Mouse (Mus musculus) liver, embryonic 14.5 days (tissue): ENCODE data around the gene Olfr690. TPM values are rescaled to one million over a fixed set of nuclear protein-coding genes. Genes with fewer than 3 reads are reported as not detected.
"Not testable (repeated sequence)": the region's sequence is repeated elsewhere in the genome, so short reads cannot be mapped to it uniquely, and the experiment has no call there.

Experiments
- ATAC-seq: fragments of 200-750 bp; cut with Nextera tagmentation; 2 replicates; pipeline ENCODE4 v1.8.0; 2017; ENCODE audit warnings: moderate number of reproducible peaks, mild to moderate bottlenecking, moderate library complexity; ENCODE audit not compliant: insufficient read depth
- DNase-seq, 3 experiments: peaks; one replicate each; pipeline ENCODE4 v3.0.0-alpha.2; 2012 to 2013; ENCODE audit warnings: low read depth in 3 of 3, low spot score in 3 of 3
- H3K27ac ChIP-seq: fragments of 300-500 bp; sonication (generic); 2 replicates; pipeline ENCODE4 v1.5.1; 2014; ENCODE audit warnings: moderate library complexity, mild to moderate bottlenecking, control low read depth, inconsistent platforms
- H3K27me3 ChIP-seq: fragments of 300-500 bp; sonication (generic); 2 replicates; pipeline ENCODE4 v1.6.1; 2014; ENCODE audit warnings: mild to moderate bottlenecking, low read length, moderate library complexity; ENCODE audit not compliant: control insufficient read depth, insufficient read depth
- H3K36me3 ChIP-seq: fragments of 300-500 bp; sonication (generic); replicated peaks from 2 replicates; pipeline ENCODE4 v1.6.1; 2014; ENCODE audit warnings: low read depth; ENCODE audit not compliant: control insufficient read depth, insufficient read depth
- H3K4me1 ChIP-seq, 2 experiments: fragments of 200-500 bp in 1 of 2; fragments of 300-500 bp in 1 of 2; sonication (generic) in 1 of 2; replicated peaks; 2 replicates each; pipeline ENCODE4 v1.6.1; 2012 to 2014; ENCODE audit warnings: antibody characterized with exemption in 1 of 2, inconsistent platforms in 1 of 2, low read length in 1 of 2; ENCODE audit not compliant: control insufficient read depth in 2 of 2, insufficient read depth in 2 of 2
- H3K4me2 ChIP-seq: fragments of 300-500 bp; sonication (generic); 2 replicates; pipeline ENCODE4 v1.6.1; 2014; ENCODE audit warnings: low read depth, mild to moderate bottlenecking, control low read depth, moderate library complexity
- H3K4me3 ChIP-seq, 2 experiments: fragments of 200-500 bp in 1 of 2; fragments of 300-500 bp in 1 of 2; sonication (generic) in 1 of 2; 2 replicates each; pipeline ENCODE4 v1.5.1; 2012 to 2014; ENCODE audit warnings: low read depth in 2 of 2, low read length in 2 of 2, mild to moderate bottlenecking in 2 of 2, control low read depth in 1 of 2, inconsistent platforms in 1 of 2, moderate library complexity in 1 of 2; ENCODE audit not compliant: insufficient read depth in 1 of 2
- H3K9ac ChIP-seq: fragments of 300-500 bp; sonication (generic); replicated peaks from 2 replicates; pipeline ENCODE4 v1.6.1; 2014; ENCODE audit warnings: mild to moderate bottlenecking, control low read depth, moderate library complexity
- H3K9me3 ChIP-seq: fragments of 300-500 bp; sonication (generic); 2 replicates; pipeline ENCODE4 v1.6.1; 2016; ENCODE audit warnings: low read length, mixed read lengths; ENCODE audit not compliant: control insufficient read depth
- CTCF ChIP-seq: IDR thresholded peaks from 2 replicates; pipeline ENCODE4 v1.5.1; 2016; ENCODE audit warnings: antibody characterized with exemption, low read depth, control low read depth
- EP300 ChIP-seq: IDR thresholded peaks from 2 replicates; pipeline ENCODE4 v1.6.1; 2016; ENCODE audit warnings: antibody characterized with exemption, low read depth
- WGBS: fragments of 180-500 bp; shearing (Covaris S2); extraction: QIAGEN DNeasy Blood & Tissue Kit; methylation state at CpG from one replicate; pipeline ENCODE4 v1.1.7; 2014; ENCODE audit not compliant: insufficient replicate concordance; 5-methylcytosine and 5-hydroxymethylcytosine counted together
- polyA plus RNA-seq, 2 experiments: library from polyadenylated mRNA; depleted of rRNA in 1 of 2; stranded (reverse) in 1 of 2; unstranded in 1 of 2; fragments of >200 nt; fragmentation: Nextera tagmentation in 1 of 2; extraction: Ambion mirVana in 1 of 2; gene quantifications; 2 replicates each; pipeline versions ENCODE4 v1.2.1 to v1.2.3; 2012 to 2014

The Olfr690 gene
- polyA plus RNA-seq, 2 experiments = not detected

DNA sequence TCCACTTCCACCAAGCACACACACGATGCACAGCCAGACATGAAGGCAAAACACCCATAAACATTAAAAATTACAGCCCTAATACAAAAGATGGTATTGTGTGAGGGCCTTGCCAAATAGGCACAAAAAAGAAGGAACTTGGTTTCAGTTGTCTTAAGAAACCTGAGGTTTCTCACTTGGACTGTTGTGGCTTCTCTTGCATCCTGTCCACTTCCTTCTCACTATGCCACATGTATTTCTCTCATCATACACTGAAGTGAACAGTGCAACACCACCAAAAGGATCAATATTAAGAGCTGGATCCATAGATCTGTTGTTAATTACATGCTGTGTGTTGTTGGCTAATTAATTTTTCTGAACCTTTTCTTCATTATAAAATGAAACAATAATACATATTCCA is 39.0 kb upstream of the Olfr690 start:
- WGBS = 42% methylated on average over 1 of the region's 1 CpGs
- TF ChIP-seq CTCF (no peak), EP300 (no peak)

DNA sequence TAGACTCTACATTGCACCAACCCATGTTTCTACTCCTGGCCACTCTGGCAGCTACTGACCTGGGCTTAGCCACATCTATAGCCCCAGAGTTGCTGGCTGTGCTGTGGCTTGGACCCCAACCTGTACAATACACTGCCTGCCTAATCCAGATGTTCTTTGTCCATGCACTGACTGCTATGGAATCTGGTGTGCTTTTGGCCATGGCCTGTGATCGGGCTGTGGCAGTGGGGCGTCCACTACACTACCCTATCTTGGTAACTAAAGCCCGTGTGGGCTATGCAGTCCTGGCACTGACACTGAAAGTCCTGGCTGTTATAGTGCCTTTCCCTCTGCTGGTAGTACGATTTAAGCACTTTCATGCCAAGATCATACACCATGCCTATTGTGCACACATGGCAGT is 34.6 kb upstream of the Olfr690 start:
- no peak for ATAC-seq
- DNase-seq = no peak
- H3K4me2 ChIP-seq = no peak overlapping the region
- peaks cover 0 to 2% of the 10 kb centered on the region in 2 experiments; a peak in 2 of 4 replicates for H3K4me1 ChIP-seq
- no peaks in the 10 kb centered on the region for H3K27me3 ChIP-seq
- 80% methylated on average over 4 of the region's 4 CpGs for WGBS
- no peak for TF ChIP-seq CTCF
- TF ChIP-seq EP300 = no peak
- H3K4me3 ChIP-seq = no peak overlapping the region
- no peak overlapping the region for H3K27ac ChIP-seq
- H3K36me3 ChIP-seq = no peaks in the 10 kb centered on the region
- H3K9me3 ChIP-seq = no peaks in the 10 kb centered on the region
- no peak overlapping the region for H3K9ac ChIP-seq

More for the DNA sequence above, 39.0 kb upstream of the Olfr690 start:
- ATAC-seq (no peak), DNase-seq (no peak)
- no peaks in the 10 kb centered on the region for H3K27me3 ChIP-seq
- no peaks in the 10 kb centered on the region for H3K9me3 ChIP-seq
- H3K9ac ChIP-seq = no peak overlapping the region
- no peak overlapping the region for H3K4me3 ChIP-seq
- no peak overlapping the region for H3K4me2 ChIP-seq
- H3K4me1 ChIP-seq = peaks cover 0 to 2% of the 10 kb centered on the region in 2 experiments; a peak in 2 of 4 replicates
- no peak overlapping the region for H3K27ac ChIP-seq
- H3K36me3 ChIP-seq = no peaks in the 10 kb centered on the region

DNA sequence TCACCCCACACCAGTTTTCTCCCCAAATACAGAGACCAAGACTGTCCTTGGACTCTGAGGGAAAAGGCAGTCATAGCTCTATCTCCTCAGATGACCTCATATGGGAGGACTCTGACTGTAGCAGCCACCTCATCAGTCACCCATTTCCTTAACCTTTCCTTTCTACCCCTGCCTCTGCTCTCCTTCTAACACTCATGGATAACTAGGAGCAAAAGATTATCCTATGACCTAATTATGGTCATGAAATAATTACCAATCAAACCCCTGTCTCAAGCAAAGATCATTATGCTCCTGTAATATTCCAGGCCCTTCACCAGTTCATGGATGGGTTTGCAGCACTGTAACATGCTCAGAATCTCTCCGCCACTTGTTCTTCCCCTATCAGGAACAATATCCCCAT is 34.0 kb upstream of the Olfr690 start, which contains the start of gene Olfr692:
Olfr692 (plus strand) TSS at position 301 of the 400 bp plus-strand sequence.
- H3K9me3 ChIP-seq = no peaks in the 10 kb centered on the region
- H3K27ac ChIP-seq = no peak within 1 kb of the TSS
- no peak for DNase-seq
- H3K27me3 ChIP-seq = no peaks in the 10 kb centered on the region
- TF ChIP-seq EP300 (no peak), CTCF (no peak)
- no peak within 1 kb of the TSS for H3K9ac ChIP-seq
- no peak for ATAC-seq
- H3K4me1 ChIP-seq = no peaks in the 10 kb centered on the region
- no peak within 1 kb of the TSS for H3K4me2 ChIP-seq
- no peaks in the 10 kb centered on the region for H3K36me3 ChIP-seq
- H3K4me3 ChIP-seq = no peak within 1 kb of the TSS
- WGBS = 62% methylated on average over 1 of the region's 1 CpGs

DNA sequence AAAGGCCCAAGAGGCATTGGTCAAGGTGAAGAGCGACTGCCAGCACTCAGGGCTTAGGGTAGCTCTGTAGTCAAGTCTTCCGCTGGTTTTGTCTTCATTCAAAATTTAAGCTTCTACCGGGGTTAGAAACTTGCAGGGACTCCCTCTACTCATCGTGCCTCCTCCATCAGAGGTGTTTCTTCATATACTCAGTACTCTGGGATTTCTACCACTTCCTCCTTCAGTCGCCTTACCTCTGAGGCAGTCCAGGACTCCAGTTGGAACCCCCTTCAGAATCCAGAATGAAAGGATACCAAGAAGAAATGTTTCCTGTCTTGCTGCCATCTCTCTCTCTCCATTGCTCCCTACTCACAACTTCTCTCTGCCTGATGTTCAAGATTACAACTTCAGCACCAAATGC is 33.4 kb upstream of the Olfr690 start:
- ATAC-seq (no peak), DNase-seq (no peak)
- H3K9me3 ChIP-seq = no peaks in the 10 kb centered on the region
- H3K4me3 ChIP-seq = no peak overlapping the region
- no peaks in the 10 kb centered on the region for H3K4me1 ChIP-seq
- no peaks in the 10 kb centered on the region for H3K27me3 ChIP-seq
- 66% methylated on average over 5 of the region's 5 CpGs for WGBS
- no peaks in the 10 kb centered on the region for H3K36me3 ChIP-seq
- H3K27ac ChIP-seq = no peak overlapping the region
- H3K9ac ChIP-seq = no peak overlapping the region
- TF ChIP-seq CTCF (no peak), EP300 (no peak)
- H3K4me2 ChIP-seq = no peak overlapping the region

DNA sequence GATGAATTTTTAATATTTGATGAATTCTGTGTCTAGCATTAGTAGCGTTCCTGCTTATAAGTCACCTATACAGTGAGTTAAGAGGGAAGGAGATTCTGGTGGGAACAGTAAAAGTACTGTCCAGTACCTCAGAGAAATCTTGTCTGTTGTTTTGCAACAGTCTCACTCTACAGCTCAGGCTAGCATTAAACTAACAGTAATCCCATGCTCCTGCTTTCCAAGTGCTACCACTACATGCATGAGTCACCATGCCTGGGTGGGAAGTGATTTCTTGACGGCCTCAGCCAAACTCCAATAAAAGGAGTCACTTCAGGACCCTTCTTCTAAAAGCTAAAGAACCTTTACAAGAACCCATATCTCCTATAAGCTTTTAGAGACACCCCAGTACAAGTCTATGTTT is 27.8 kb upstream of the Olfr690 start:
- Histone ChIP-seq H3K4me2 (no peak overlapping the region), H3K4me1 (no peaks in the 10 kb centered on the region), H3K27ac (no peak overlapping the region), H3K9ac (no peak overlapping the region), H3K4me3 (no peak overlapping the region), H3K9me3 (no peaks in the 10 kb centered on the region), H3K27me3 (no peaks in the 10 kb centered on the region), H3K36me3 (no peaks in the 10 kb centered on the region)
- no peak for TF ChIP-seq CTCF
- no peak for TF ChIP-seq EP300
- ATAC-seq (no peak), DNase-seq (no peak)
- WGBS = 62% methylated on average over 2 of the region's 2 CpGs

DNA sequence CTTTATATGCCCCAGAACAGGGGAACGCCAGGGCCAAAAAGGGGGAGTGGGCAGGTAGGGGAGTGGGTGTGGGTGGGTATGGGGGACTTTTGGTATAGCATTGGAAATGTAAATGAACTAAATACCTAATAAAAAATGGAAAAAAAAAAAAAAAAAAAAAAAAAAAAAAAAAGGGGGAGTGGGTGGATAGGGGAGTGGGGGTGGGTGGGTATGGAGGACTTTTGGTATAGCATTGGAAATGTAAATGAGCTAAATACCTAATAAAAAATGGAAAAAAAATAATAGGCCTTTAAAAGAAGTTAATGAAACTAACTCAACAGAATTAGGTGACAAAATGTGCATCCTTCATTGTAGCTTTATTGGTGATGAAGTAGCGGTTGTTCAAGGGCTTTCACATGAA is 22.6 kb upstream of the Olfr690 start:
- ATAC-seq = peak; percentile 82
- not testable (repeated sequence) for DNase-seq, H3K27me3 ChIP-seq, H3K27ac ChIP-seq, H3K4me2 ChIP-seq, H3K4me3 ChIP-seq, H3K9ac ChIP-seq, H3K9me3 ChIP-seq, H3K36me3 ChIP-seq, H3K4me1 ChIP-seq
- WGBS = 81% methylated on average over 1 of the region's 2 CpGs

DNA sequence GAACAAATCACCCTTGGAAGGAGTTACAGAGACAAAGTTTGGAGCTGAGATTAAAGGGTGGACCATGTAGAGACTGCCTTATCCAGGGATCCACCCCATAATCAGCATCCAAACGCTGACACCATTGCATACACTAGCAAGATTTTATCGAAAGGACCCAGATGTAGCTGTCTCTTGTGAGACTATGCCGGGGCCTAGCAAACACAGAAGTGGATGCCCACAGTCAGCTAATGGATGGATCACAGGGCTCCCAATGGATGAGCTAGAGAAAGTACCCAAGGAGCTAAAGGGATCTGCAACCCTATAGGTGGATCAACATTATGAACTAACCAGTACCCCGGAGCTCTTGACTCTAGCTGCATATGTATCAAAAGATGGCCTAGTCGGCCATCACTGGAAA is 22.2 kb upstream of the Olfr690 start:
- not testable (repeated sequence) for H3K27ac ChIP-seq, H3K4me2 ChIP-seq, DNase-seq, H3K27me3 ChIP-seq, H3K4me3 ChIP-seq, H3K9ac ChIP-seq, H3K36me3 ChIP-seq, H3K9me3 ChIP-seq, H3K4me1 ChIP-seq
- WGBS = no CpG with 5 or more reads among the region's 5 CpGs
- peak; percentile 57 for ATAC-seq
